Mouse (Mus musculus) layer of hippocampus, adult 9-11 months (tissue): Measurements from ENCODE around the gene Eras.
"Not testable (repeated sequence)": the region's sequence is repeated elsewhere in the genome, so short reads cannot be mapped to it uniquely, and the experiment has no call there.

Experiments
- DNase-seq: peaks from one replicate; pipeline ENCODE4 v3.0.0; 2022

Gene Eras

DNA sequence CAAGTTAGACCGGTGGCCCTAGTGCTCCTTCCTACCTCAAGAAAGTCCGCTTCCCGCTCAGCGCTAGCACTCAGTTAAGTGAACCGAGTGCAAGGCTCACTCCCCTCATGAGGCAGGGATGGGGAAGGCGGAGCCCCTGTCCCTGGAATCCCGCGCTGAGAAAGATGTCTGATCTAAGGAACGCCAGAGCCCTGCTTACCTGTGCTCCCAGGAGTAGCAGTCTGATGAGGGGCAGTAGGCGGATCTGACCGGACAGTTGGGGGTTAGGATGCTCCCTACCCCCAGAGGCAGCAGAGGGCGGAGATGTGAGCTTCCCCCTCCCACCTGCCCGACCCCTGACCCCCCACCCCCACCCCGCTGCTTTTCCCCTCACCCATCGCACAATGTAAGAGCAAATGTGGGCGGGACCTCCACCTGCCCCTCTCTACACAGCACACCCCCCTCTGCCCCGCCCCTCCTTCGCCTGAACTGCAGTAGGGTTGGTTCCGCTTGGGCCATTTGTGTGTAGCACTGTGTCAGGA is at the start of gene Eras:
Eras (minus strand) TSS at position 338 of the 521 bp plus-strand sequence.
- no peak for DNase-seq

DNA sequence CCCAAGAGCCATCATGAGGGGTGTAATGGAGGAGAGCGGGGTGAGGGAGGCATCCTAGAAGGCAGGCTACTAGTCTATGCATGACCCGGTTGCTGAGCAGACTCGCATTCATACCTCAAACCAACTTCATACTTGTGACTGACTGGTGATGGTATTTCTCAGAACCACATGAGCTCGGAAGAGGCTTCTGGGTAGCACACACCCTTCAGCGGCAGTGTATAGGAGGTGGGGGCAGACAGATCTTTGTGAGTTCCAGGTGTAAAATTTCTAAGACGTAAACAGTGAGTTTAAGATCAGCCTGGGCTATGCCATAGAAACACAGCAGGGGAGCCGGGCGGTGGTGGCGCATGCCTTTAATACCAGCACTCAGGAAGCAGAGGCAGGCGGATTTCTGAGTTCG is 49.5 kb upstream of the Eras start, which contains the start of gene Gata1:
Gata1 (minus strand) TSS at position 180 of the 400 bp plus-strand sequence.
- DNase-seq, result no peak

DNA sequence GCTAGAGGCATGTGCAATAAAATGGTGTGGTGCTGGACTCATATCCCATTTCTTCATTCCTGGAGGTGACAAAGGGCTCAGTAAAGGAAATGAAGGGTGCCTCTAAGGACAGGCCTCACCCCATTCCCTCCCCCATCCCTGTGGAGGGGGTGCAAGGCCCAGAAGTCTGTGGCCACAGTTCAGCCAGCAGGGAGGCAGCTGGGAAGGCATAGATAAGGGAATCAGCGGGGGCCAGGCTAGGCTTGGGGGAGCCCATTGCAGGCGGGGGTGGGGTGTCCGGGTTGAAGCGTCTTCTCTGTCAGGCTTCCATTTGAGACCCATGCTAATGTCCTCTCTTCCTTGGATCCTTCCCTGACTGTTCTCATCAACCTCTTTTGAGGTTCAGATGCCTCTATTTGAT is 42.9 kb upstream of the Eras start:
- DNase-seq, result no peak

DNA sequence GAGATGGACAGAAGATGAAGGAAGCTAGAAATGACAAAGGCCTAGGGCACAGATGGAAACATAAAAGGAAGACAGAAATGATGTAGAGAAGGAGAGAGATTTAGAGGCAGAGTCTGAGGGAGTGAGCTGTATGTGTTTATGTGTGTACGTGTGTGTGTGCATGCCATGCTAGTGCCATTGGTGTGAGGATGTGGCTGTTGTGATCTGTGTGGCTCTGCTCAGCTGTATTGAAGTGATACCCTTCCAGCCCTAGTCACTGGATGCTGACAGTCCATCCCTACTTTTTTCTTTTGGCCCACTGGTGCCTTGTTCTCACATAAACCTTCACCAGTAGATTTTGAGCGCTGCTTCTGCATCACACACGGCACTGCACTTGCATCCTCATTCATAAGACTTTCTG is 40.5 kb upstream of the Eras start:
- DNase-seq, result no peak

DNA sequence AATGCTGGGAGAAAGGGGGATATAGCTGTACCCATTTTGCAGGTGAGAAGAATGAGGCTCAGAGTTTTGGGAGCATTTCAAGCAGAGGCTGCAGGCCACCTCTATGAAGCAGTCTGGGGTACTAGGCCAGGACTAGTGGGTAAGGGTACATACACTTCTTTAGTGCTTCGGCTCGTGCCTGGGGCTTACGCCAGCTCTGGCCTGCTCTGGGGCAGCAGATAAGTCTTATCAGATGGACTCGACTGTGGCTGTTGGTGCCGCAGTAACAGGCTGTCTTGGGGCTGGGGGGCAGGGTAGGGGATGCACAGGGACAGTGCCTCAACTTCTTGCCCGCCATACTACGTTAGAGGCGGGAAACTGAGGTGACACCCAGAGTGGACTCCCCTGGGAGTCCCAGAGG is 39.8 kb upstream of the Eras start:
- no peak for DNase-seq

DNA sequence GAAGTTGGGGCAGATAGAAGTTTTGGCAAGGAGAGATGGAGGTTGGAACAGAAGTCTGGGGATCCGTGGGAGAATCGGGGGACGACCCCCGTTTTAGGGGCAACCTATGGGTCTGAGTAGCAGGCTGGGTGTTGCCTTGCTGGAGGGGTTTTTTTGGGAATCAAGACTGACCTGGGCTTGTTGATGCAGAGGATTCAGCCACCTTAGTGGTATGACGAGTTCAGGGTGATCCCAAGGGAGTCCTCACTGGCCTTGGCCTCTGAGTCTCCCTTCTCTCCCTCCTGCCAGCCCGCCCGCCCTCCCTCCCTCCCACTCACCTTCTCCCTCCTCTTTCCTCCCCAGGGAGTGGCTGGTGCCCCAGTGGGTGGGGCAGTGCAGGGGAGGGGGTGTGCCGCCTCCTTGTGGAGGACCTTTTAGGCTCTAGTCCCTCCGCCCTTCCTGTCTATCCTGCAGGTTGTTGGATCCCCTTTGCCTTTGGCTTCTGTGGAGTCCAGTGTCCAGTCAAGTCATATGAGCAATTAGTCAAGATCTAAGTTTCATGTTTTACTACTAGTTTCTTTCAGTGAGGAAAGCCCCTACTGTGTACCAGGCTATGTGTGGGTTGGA is 39.3 kb upstream of the Eras start:
- DNase-seq, result no peak

DNA sequence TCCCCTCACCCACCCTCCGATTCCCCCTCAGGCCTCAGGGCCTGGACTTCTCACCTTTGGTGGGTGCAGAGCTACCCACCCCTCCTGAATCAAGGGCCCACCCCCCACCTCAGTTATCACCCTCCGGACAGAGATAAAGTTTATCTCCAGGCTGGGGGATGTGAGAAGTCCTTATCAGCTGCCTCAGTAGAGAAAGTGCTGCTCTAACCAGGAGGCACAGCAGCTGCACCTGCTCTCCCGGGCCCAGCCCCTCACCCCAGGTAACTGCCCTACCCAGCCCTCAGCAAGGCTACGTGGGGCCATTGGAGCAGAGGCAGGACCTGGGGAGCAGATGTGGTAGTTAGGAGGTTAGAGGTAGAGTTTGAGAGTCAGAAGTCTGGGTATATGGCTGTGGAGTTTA is 37.8 kb upstream of the Eras start:
- no peak for DNase-seq

DNA sequence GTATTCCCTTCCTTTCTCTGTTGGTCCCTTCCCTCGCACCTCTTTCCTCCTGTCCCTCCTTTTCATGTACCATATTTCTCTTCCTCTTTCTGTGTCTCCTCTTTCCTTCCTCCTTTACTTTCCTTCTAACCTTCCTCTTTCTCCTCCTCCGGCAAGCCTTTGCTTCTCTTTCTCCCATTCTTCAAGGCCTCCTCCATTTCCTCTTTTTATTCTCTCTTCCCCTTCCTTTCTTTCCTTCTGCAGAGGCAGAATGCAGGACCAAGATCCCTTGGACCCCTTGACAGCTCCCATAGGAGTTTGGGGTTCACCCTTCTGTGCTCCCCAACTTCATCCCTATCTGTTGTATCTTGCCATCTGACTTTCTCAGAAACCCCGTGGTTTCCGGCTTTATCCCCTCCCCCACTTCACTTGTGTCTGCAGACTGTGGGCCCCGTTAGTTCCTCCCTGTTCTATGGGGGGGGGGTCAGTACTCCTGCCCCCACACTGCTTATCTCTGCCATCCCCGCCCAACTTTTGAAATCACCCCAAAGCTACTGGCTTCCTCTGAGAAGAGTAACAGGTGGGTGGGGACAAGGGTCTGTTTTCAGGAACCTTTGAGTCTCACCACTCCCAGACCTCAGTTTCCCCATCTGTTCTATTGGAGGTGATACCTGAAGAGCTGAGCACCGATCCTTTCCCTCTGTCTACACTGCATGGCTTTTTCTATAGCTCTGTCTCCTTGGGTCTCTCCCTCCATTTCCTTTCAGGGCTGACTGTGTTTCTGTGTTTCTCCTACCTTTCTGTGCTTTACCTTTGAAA is 35.6 kb upstream of the Eras start:
- no peak for DNase-seq

DNA sequence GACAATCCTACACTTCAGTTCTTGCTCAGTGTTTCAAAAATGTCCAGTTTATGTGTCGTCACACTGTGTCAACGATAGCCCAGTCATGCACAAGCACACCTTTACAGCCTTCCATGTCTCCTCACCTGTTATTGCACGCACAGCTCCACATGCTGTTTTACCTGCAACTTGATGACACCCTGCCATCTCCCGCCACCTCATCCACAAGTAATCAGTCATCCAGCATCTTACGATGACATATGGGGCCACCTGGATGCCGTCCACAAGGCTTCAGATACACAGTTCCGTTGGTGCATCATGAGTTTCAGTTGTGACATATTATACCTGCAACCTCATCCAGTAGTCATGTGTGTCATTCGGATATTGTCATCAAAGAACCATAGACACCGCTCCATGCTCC is 30.5 kb upstream of the Eras start:
- DNase-seq, result no peak

DNA sequence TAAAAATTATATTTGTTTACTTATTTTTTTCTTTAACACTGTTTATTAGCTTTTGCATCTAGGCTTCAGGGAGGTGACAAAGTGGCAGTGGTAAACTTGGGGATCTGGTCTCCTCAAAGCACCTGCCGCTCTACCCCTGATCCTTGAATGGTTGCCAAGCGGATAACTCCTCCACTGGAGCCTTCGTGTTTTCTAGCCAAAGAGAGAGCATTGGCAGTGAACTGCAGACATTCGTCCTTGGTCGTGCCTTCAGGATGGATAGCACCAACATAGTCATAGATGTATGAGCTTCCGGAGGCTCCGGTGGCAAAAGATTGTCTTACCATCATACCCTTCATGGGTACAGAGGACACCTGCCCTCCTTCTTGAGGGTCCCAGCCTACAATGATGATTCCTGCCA is 21.7 kb upstream of the Eras start:
- no peak for DNase-seq

DNA sequence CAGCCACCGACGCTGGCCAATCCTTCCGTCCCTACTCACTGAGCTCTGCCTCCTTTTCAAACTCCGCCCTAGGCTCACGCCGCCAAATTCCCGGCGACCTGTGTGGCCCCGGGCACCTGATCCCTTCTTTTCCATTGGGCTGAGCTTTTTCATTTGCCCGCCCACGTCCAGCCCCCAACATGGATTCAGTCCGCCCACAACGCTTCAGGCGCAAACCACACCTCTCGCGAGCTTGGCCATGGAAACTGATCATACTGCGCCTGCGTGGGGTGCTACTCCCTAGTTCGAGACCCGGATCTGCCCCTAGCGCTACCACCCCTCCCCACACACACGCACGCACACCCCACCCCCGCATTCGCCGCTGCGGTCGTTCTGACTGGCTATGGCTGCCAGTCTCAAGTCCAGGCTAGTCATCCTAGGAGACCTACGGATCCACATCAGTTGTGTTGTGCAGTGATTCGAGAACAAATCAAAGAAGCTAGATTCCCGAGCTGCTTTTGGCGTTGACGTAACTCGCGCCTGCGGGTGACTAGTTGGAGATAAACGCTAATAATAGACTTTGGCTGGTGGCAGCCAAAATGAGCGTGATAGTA is 19.6 kb upstream of the Eras start:
- DNase-seq, result peak; percentile 97

DNA sequence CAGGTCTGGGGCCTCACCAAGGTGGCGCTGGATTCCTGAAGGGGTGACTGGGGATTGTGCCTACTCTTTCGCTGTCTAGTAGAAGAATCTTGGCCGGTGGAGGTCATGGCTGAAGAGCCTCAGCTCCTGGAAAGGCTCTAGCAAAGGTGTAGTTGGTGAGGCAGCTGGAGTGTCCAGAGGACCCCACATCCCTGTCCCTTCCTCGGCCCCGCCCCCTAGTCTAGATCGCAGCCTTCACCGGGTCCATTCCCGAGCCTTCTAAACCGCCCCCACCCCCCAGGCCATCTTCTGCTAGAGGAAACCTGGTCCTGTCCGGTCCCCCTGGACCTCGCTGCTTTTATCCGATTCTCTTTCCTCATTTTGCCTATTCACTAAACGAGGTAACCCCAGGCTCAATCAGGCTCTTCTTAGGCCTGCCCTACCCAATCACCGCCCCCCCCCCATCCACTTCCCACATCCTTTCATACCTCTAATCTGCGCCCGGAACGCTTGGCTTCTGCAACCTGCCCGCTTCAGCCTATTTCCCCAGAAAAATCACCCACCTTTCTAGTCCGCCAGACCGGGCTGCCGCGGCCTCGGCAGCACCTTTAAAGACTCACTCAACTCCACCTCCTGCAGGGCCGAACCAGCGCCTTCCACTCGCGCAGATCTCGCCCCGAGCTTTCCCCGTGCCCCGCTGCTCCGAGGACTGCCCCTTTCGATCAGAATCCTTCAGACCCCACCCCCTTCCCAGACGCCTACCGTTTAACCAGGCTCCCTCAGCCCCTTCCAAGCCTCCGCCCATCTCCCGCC is 18.9 kb upstream of the Eras start, which contains the start of gene Hdac6:
Hdac6 (minus strand) TSS at position 782 of the 792 bp plus-strand sequence.
- no peak for DNase-seq

DNA sequence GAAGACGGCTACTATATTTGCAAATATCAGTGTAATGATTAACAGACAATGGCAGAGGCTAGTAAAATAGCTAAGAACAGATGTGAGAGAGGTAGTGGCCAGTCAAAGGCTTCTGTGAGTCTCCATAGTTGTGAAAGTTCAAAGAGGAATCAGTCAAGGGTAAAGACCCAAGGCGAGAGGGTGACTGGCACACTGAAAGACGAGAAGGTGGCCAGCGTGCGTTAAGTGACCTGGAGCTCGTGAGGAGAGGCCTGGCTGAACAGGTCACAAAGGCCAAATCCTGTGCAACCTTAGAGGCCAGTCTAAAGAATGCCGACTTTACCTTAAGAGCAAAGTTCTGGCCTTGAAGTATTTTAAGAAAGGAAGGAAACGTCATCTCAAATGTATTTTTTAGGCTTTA is 17.2 kb upstream of the Eras start:
- DNase-seq, result no peak

DNA sequence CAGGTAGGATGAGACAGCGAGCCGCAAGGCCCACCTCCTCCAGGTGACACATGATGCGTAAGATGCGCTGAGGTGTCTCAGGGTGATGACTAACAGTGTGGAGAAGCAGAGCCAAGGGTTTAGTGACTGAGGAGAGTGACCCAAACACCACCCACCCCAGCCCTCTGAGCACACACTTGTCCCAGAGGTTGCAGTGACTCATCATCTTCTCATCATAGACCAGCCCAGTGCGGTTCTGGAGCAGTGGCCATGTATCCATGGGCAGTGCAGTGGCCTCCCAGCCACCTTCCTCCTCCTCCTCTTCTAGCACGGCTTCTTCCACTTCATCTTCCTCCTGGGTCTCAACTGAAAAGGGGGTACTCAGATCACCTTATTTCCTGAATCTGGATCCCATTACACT is 9.3 kb upstream of the Eras start:
- DNase-seq, result no peak

DNA sequence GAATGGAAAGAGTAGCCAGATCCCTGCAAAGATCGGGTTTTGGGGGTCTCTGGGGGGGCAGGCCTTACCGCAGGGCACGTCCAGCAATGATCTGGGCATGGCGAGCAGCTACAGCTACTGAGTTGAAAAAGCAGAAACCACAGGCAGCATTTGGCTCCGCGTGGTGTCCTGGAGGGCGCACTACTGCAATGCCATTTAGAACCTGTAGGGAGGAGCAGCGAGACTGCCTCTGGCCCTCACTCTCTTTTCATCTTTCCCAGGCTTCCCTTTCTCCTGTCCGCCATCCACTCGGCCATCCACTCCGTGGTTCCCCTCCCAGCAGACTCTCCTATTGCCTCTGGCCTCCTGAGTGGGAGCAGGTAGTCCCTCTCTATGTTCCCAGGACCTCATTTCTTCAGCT is 8.5 kb upstream of the Eras start:
- DNase-seq, result no peak

DNA sequence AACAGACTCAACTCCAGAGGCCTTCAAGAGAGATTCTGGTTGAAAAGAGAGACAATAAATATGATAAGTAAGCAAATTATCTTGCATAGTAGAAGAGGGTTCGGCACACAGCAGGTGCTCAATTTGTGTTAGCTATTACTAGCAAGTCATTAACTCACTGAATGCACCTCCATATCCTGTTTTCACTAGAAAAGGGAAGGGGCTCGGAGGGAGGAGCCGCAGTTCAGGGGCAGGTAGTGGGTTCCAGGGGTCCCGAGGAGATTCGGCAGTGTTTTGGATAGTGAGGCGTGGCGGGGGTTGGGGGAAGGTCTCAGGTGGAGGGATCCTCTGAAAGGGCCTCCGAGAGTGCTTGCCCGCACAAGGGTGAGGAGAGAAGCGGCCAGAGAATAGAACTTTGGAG is 1.3 kb downstream of the Eras start:
- no peak for DNase-seq

DNA sequence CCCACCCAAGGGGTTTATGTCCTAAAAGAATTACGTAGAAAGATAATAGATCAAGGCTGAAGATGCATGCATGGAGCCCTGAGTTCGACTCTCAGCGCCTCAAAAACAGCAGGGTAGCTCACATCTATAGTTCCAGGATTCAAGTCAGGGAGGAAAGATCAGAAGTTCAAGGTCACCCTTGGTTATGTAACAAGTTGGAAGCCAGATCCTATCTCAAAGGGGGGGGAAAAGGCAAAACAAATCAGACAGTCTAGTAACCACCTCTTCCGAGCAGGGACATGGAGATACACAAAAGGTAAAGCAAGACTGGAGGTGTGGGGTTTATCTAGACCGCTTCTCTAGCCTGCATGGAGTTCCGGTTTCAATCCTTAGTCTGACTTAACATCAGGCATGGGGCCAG is 2.1 kb downstream of the Eras start:
- DNase-seq, result no peak

DNA sequence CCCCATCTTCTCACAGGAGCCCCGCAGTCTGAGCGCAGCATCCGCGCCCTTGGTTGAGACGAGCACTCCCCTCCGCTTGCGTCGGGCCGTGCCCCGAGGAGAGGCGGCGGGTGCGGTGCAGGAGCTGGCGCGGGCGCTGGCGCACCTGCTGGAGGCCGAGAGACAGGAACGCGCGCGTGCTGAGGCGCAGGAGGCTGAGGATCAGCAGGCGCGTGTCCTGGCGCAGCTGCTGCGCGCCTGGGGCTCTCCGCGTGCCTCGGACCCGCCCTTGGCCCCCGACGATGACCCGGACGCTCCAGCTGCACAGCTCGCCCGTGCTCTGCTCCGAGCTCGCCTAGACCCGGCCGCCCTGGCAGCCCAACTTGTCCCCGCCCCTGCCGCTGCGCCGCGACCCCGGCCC is 6.4 kb downstream of the Eras start:
- no peak for DNase-seq

DNA sequence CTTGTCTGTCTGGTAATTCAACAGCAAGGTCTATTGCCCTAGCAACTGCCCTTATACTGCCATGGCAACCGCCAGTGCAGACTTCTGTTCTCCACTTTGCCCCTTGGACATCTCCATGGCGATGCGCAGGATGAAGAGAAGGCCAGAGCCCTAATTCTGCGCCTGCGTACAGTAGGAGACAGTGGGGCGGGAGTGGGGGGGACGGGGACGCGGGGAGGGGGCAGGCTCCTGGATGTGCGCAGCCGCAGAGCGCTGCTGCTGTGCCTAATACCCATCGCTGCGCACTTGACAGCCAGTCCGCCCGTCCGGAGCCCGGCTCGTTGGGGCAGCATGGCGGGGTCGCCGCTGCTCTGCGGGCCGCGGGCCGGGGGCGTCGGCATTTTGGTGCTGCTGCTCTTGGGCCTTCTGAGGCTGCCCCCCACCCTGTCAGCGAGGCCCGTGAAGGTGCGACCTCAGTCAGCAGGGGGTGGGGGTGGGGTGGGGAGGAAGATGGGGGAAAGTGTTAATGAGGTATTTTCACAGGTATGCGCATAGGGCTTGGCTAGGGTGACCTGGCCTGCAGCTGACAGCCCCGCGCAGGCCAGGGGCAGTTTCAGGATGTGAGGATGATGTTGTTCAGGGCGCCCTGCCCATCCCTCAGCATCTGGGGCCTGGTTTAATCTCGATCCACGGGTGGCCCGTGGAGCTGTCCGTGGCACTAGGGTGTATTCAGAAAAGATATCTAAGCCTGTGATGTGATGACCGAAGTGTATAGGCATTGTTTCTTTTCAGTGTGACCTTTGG is 8.6 kb downstream of the Eras start, which contains the start of gene Pcsk1n:
Pcsk1n (plus strand) TSS at position 222 of the 783 bp plus-strand sequence.
- peak; percentile 51 for DNase-seq

DNA sequence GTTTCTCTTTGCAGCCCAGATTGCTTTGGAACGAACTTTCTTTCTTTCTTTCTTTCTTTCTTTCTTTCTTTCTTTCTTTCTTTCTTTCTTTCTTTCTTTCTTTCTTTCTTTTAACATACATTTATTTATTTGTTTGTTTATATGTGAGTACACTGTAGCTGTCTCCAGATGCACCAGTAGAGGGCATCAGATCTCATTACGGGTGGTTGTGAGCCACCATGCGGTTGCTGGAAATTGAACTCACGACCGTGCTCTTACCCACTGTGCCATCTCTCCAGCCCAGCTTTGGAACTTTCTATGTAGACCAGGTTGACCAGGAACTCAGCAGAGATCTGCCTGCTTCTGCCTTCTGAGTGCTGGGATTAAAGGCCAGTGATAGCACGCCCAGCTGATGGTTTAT is 10.4 kb downstream of the Eras start:
- DNase-seq, result not testable (repeated sequence)

DNA sequence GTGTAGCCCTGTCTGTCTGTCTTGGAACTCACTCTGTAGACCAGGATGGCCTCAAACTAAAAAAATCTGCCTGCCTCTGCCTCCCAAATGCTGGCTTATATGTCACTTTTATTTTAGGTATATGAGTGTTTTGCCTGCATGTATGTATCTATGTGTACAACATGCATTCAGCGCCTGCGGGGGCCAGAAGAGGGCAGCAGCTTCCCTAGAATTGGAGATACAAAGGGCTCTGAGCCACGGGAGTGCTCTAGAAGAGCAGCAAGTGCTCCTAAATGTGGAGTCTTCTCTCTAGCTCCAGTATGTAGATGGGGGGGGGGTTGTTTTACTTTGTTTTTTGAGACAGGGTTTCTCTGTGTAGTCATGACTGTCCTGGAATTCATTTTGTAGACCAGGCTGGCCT is 12.7 kb downstream of the Eras start:
- not testable (repeated sequence) for DNase-seq

DNA sequence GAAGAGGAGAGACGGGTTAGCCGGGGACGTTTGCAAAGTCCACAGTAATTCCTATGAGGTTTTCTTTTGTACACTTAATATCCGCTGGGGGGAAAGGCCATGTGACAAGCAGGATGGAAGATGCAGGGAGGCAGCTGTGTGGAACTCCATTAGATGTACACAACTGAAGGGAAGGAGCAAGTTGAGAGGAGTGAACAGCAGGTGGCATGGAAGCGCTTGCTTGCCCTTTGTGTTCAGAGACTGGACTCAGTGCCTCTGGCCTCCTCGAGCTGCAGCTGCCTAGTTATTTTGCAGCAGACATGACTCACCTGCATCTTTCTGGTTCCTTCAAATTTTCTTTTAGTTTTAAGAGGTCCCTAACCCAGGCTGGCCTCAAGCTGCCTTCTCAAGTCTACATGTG is 17.9 kb downstream of the Eras start:
- DNase-seq, result no peak
